Mouse (Mus musculus) lung, embryonic 14.5 days (tissue): ENCODE data around the gene Gimap4. TPM values are rescaled to one million over a fixed set of nuclear protein-coding genes. Genes with fewer than 3 reads are reported as not detected.

Source experiments
- ATAC-seq: fragments of 200-750 bp; cut with Nextera tagmentation; 2 replicates; pipeline ENCODE4 v1.8.0; 2017; ENCODE audit warnings: mild to moderate bottlenecking, moderate TSS enrichment, moderate library complexity; ENCODE audit not compliant: insufficient read depth
- DNase-seq: peaks from one replicate; pipeline ENCODE4 v3.0.0-alpha.2; 2015
- H3K27ac ChIP-seq: fragments of 300-500 bp; sonication (generic); 2 replicates; pipeline ENCODE4 v1.5.1; 2014; ENCODE audit warnings: low read depth, mild to moderate bottlenecking, moderate library complexity
- H3K27me3 ChIP-seq: fragments of 300-500 bp; sonication (generic); 2 replicates; pipeline ENCODE4 v1.6.1; 2014; ENCODE audit warnings: low read length, control low read depth; ENCODE audit not compliant: insufficient read depth
- H3K36me3 ChIP-seq: fragments of 300-500 bp; sonication (generic); 2 replicates; pipeline ENCODE4 v1.6.1; 2014; ENCODE audit warnings: control low read depth; ENCODE audit not compliant: insufficient read depth
- H3K4me1 ChIP-seq: fragments of 300-500 bp; sonication (generic); 2 replicates; pipeline ENCODE4 v1.6.1; 2014; ENCODE audit warnings: antibody characterized with exemption, control low read depth; ENCODE audit not compliant: insufficient read depth
- H3K4me2 ChIP-seq: fragments of 300-500 bp; sonication (generic); 2 replicates; pipeline ENCODE4 v1.6.1; 2014; ENCODE audit warnings: mild to moderate bottlenecking
- H3K4me3 ChIP-seq: fragments of 300-500 bp; sonication (generic); 2 replicates; pipeline ENCODE4 v1.5.1; 2014; ENCODE audit warnings: low read depth, low read length
- H3K9ac ChIP-seq: fragments of 300-500 bp; sonication (generic); 2 replicates; pipeline ENCODE4 v1.6.1; 2014
- H3K9me3 ChIP-seq: fragments of 300-500 bp; sonication (generic); 2 replicates; pipeline ENCODE4 v1.6.1; 2016; ENCODE audit warnings: low read depth, low read length, control low read depth
- CTCF ChIP-seq: IDR thresholded peaks from 2 replicates; pipeline ENCODE4 v1.5.1; 2016; ENCODE audit warnings: antibody characterized with exemption, low read depth
- WGBS: fragments of 180-500 bp; shearing (Covaris S2); extraction: QIAGEN DNeasy Blood & Tissue Kit; methylation state at CpG from one replicate; pipeline ENCODE4 v1.1.7; 2014; 5-methylcytosine and 5-hydroxymethylcytosine counted together
- polyA plus RNA-seq: library from polyadenylated mRNA; unstranded; fragments of >200 nt; fragmentation: Nextera tagmentation; extraction: Ambion mirVana; gene quantifications from 2 replicates; pipeline ENCODE4 v1.2.1, GENCODE M21; 2014

Gene Gimap4
- polyA plus RNA-seq, 1 experiment from 2014 or later, result 27.8 TPM

- 83% methylated on average over 7 of the region's 7 CpGs for WGBS
- H3K4me3 ChIP-seq, result no peak overlapping the region
- no peak for DNase-seq
- H3K9me3 ChIP-seq, result no peaks in the 10 kb centered on the region
- H3K27me3 ChIP-seq, result no peaks in the 10 kb centered on the region
- H3K9ac ChIP-seq, result no peak overlapping the region
- no peak for TF ChIP-seq CTCF
- no peak overlapping the region for H3K4me2 ChIP-seq
- no peaks in the 10 kb centered on the region for H3K4me1 ChIP-seq
- no peak for ATAC-seq
- 0 out of 2 replicates have a peak, but pooled peaks cover 5% of the 10 kb centered on the region for H3K36me3 ChIP-seq
- H3K27ac ChIP-seq, result no peak overlapping the region
Measured at GRCm38 (mm10) chr6:48702146-48702545, 17.8 kb downstream of the Gimap4 start.

DNA sequence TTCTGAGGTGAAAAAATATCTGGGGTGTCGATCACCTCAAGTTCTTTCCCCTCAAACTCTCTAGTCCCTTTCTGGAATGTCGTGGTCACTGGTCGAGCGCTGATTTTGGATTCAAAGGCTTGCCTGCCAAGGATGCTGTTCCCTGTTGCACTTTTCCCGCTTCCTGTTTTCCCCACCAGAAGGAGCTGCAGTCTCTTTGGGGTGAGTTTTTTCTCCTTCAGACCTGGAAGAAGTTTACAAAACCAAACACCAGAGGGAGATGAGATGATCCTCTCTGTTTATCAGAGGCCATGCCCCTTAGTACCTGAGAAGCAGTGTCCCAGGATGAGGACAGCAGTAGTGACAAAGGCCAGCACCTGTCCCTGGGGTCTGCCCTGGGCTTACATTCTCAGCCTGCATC, 18.3 kb downstream of the Gimap4 start:
- no peaks in the 10 kb centered on the region for H3K9me3 ChIP-seq
- TF ChIP-seq CTCF, result no peak
- H3K4me3 ChIP-seq, result no peak overlapping the region
- WGBS, result 66% methylated on average over 5 of the region's 5 CpGs
- no peaks in the 10 kb centered on the region for H3K4me1 ChIP-seq
- ATAC-seq (no peak), DNase-seq (no peak)
- H3K9ac ChIP-seq, result no peak overlapping the region
- no peak overlapping the region for H3K27ac ChIP-seq
- 0 out of 2 replicates have a peak, but pooled peaks cover 5% of the 10 kb centered on the region for H3K36me3 ChIP-seq
- H3K27me3 ChIP-seq, result no peaks in the 10 kb centered on the region
- H3K4me2 ChIP-seq, result no peak overlapping the region

DNA sequence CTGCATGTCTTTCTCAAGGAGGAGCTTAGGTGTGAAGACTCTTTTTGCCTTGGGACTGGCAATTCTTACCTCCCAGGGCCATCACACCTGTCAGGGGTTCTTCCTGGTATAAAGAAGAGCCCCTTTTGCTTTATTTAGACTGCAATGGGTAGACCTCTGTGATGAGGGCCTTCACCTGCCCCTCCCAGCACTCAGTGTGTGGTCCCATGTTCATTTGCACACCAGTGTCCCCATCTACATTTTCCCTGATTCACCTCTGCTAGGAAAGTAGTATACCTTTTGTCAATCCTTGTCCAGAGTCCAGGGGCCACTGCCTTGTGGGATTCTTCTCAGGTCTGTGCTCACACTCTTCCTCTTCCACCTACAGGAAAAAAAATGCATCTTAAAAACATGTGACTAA, 19.8 kb downstream of the Gimap4 start:
- H3K9ac ChIP-seq, result no peak overlapping the region
- DNase-seq, result no peak
- TF ChIP-seq CTCF, result no peak
- 0 out of 2 replicates have a peak, but pooled peaks cover 5% of the 10 kb centered on the region for H3K36me3 ChIP-seq
- no peaks in the 10 kb centered on the region for H3K9me3 ChIP-seq
- H3K4me3 ChIP-seq, result no peak overlapping the region
- H3K27me3 ChIP-seq, result no peaks in the 10 kb centered on the region
- no peak overlapping the region for H3K4me2 ChIP-seq
- no peaks in the 10 kb centered on the region for H3K4me1 ChIP-seq
- no peak for ATAC-seq
- no peak overlapping the region for H3K27ac ChIP-seq

GRCm38 (mm10) chr6:48706130-48706529, 21.8 kb downstream of the Gimap4 start:
- Histone ChIP-seq H3K27ac (0 out of 2 replicates have a peak overlapping the region, but pooled peaks have one; percentile 30), H3K4me2 (peak overlapping the region; percentile 36), H3K4me3 (peak overlapping the region; percentile 14; the same call in 1 of the 2 replicates), H3K4me1 (no peaks in the 10 kb centered on the region), H3K9me3 (no peaks in the 10 kb centered on the region), H3K36me3 (0 out of 2 replicates have a peak, but pooled peaks cover 5% of the 10 kb centered on the region), H3K9ac (no peak overlapping the region; the same call in 1 of the 2 replicates), H3K27me3 (no peaks in the 10 kb centered on the region)
- 62% methylated on average over 3 of the region's 3 CpGs for WGBS
- no peak for TF ChIP-seq CTCF
- no peak for DNase-seq
- no peak for ATAC-seq

DNA sequence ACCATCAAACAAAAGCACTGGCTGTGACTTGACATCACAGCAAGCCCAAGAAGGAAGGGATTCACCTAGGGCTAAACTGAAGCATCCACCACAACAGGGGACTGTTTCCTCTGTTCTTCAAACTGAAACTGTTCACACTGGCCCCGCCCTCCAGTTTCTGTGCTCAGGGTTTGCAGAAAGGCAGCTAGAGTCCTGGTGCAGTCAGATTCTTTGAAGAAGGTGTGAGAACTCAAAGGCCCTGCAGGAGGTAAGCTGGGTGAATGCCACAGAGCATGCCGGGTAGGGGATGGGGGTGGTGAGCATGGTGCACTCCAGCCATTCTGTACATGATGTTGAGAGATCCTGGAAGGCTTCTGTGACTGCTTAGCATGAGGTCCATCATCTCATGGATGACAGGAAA, 34.1 kb downstream of the Gimap4 start, which contains the start of the genes Gm28053 and Gimap7:
TSS of gene Gm28053 (plus strand) at position 153 of the 400 bp plus-strand sequence.
TSS of gene Gimap7 (plus strand) at position 167 of the 400 bp plus-strand sequence.
- Histone ChIP-seq H3K36me3 (no peaks in the 10 kb centered on the region), H3K4me3 (no peak within 1 kb of the TSS), H3K27ac (no peak within 1 kb of the TSS), H3K4me1 (no peaks in the 10 kb centered on the region), H3K9me3 (no peaks in the 10 kb centered on the region), H3K9ac (no peak within 1 kb of the TSS), H3K27me3 (no peaks in the 10 kb centered on the region), H3K4me2 (no peak within 1 kb of the TSS)
- no peak for TF ChIP-seq CTCF
- WGBS, result 51% methylated on average over 2 of the region's 2 CpGs
- DNase-seq (no peak), ATAC-seq (no peak)

DNA sequence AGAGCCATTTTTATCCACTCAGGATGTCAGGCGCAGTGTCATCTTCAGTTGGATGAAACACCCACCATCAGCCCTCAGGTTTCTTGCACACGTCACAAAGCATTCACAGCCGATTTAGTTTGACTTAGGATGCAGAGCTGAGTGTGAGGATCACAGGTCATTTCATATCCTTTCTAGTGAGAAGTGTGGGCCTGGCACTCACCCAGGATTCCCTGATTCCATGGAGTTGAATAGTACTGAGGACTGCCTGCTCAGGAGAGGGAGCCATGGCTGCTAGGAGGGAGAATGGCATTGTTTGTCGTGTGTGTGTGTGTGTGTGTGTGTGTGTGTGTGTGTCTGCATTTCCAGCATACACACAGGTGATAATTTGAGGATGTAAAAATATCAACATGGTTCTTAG, 36.0 kb downstream of the Gimap4 start:
- Histone ChIP-seq H3K4me3 (no peak overlapping the region), H3K4me2 (no peak overlapping the region), H3K27ac (no peak overlapping the region), H3K36me3 (no peaks in the 10 kb centered on the region), H3K9ac (no peak overlapping the region), H3K4me1 (no peaks in the 10 kb centered on the region), H3K9me3 (no peaks in the 10 kb centered on the region), H3K27me3 (no peaks in the 10 kb centered on the region)
- WGBS, result 59% methylated on average over 4 of the region's 4 CpGs
- no peak for TF ChIP-seq CTCF
- ATAC-seq, result no peak
- no peak for DNase-seq

DNA sequence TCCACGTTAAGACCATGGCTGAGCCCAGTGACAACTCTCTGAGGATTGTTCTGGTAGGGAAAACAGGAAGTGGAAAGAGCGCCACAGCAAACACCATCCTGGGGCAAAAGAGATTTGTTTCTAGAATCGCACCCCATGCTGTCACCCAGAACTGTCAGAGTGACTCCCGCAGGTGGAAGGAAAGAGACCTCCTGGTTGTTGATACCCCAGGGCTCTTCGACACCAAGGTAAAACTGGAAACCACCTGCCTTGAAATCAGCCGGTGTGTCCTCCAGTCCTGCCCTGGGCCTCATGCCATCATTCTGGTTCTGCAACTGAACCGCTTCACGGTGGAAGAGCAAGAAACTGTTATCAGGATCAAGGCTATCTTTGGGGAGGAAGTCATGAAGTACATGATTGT, 39.1 kb downstream of the Gimap4 start:
- Histone ChIP-seq H3K9ac (no peak overlapping the region), H3K9me3 (no peaks in the 10 kb centered on the region), H3K4me2 (no peak overlapping the region), H3K27me3 (no peaks in the 10 kb centered on the region), H3K4me1 (no peaks in the 10 kb centered on the region), H3K36me3 (no peaks in the 10 kb centered on the region), H3K4me3 (no peak overlapping the region), H3K27ac (no peak overlapping the region)
- TF ChIP-seq CTCF, result no peak
- DNase-seq (no peak), ATAC-seq (no peak)
- 71% methylated on average over 8 of the region's 8 CpGs for WGBS
